Mouse (Mus musculus) gonadal fat pad, adult 2 months (tissue): Measurements from ENCODE around the gene Rnf187. TPM values are rescaled to one million over a fixed set of nuclear protein-coding genes. Genes with fewer than 3 reads are reported as not detected.

Experiments used
- DNase-seq: peaks from one replicate; pipeline ENCODE4 v3.0.0-alpha.2; 2012; ENCODE audit warnings: low read depth
- polyA plus RNA-seq: library from polyadenylated mRNA; depleted of rRNA; stranded (reverse); fragments of >200 nt; gene quantifications from 2 replicates; pipeline ENCODE4 v1.2.3, GENCODE M21; 2012; rRNA removed

Gene Rnf187
- polyA plus RNA-seq, 1 experiment: 165 TPM

- no peak for DNase-seq
These were observed 37.6 kb downstream of the Rnf187 start for GRCm38 (mm10) chr11:58901080-58901479.

DNA sequence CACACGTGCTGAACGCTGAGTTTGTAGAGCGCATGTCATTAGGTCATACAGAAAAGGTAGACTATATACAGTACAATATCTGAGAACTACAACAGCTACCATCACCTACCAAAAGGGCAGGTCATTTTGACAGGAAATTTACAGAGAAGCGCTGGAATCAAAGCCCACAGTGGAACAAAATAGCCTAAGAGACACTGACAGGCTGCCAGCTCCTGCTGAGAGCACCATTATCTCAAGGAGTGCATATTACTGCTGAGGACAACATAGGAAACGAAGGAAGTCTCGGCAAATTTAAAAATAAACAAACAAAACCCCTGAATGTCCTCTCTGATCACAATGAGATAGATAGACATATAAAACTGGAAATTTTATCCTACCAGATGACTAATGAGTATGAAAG is 41.2 kb downstream of the Rnf187 start:
- DNase-seq: no peak

GRCm38 (mm10) chr11:58894456-58894855 is 44.3 kb downstream of the Rnf187 start:
- no peak for DNase-seq

- DNase-seq: no peak
These were observed 48.2 kb downstream of the Rnf187 start for GRCm38 (mm10) chr11:58890511-58890910.

DNA sequence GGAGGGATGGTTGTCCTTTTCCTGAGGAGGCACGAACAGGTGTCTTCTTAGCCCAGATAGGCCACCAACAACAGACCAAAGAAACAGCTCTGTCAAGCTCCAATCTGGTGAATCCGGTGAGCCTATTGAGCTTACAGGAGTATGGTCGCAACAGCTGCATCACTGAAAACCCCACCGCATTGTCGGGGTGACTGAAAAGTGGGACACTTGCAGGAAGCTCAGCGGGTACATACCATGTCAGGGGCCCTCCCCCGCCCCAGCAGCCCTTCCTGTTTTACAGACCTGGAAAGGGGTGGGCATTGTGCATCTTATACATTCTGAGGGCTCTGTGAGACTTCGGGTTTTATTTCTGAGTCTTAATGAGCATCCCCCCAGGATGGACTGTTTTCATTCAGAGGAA is 55.0 kb downstream of the Rnf187 start:
- DNase-seq: no peak

Other genes starting within 250 kb of the Rnf187 start
- 0.06 TPM in 1 of 2 replicates, not detected in the other for gene Olfr319, start 239.8 kb downstream of the Rnf187 start, polyA plus RNA-seq
- gene Olfr318, start 214.9 kb downstream of the Rnf187 start, polyA plus RNA-seq: not detected in 2 replicates
- gene Olfr317, start 199.7 kb downstream of the Rnf187 start, polyA plus RNA-seq: not detected in 2 replicates
- gene Olfr316, start 186.2 kb downstream of the Rnf187 start, polyA plus RNA-seq: not detected in 2 replicates
- gene Olfr315, start 165.7 kb downstream of the Rnf187 start, polyA plus RNA-seq: not detected in 2 replicates
- gene Olfr314, start 156.0 kb downstream of the Rnf187 start, polyA plus RNA-seq: not detected in 2 replicates
- gene Fam183b, start 137.0 kb downstream of the Rnf187 start, polyA plus RNA-seq: 3.3 and 4.8 TPM in 2 replicates
- not detected in 2 replicates for gene Olfr313, start 123.9 kb downstream of the Rnf187 start, polyA plus RNA-seq
- gene Olfr312, start 109.7 kb downstream of the Rnf187 start, polyA plus RNA-seq: not detected in 2 replicates
- not detected in 2 replicates for gene Olfr311, start 99.7 kb downstream of the Rnf187 start, polyA plus RNA-seq
- gene Gm12258, start 91.8 kb downstream of the Rnf187 start, polyA plus RNA-seq: 4.6 and 6.2 TPM in 2 replicates
- 7.6 and 9.1 TPM in 2 replicates for gene 2810021J22Rik, start 71.7 kb downstream of the Rnf187 start, polyA plus RNA-seq
- 1.2 and 1.9 TPM in 2 replicates for gene Zfp39, start 34.7 kb downstream of the Rnf187 start, polyA plus RNA-seq
- 0.03 TPM in 1 of 2 replicates, not detected in the other for gene Btnl10, start 21.0 kb downstream of the Rnf187 start, polyA plus RNA-seq
- gene Hist3h2ba, start 10.0 kb upstream of the Rnf187 start, polyA plus RNA-seq: 0.97 and 1.6 TPM in 2 replicates
- 20.3 and 21.6 TPM in 2 replicates for gene Hist3h2a, start 15.8 kb upstream of the Rnf187 start, polyA plus RNA-seq
- gene Trim17, start 15.8 kb upstream of the Rnf187 start, polyA plus RNA-seq: 0.39 and 1.3 TPM in 2 replicates
- gene Trim11, start 39.2 kb upstream of the Rnf187 start, polyA plus RNA-seq: 22.6 and 25.2 TPM in 2 replicates
- gene Obscn, start 197.5 kb upstream of the Rnf187 start, polyA plus RNA-seq: 0.37 and 0.70 TPM in 2 replicates
- gene Iba57, start 224.8 kb upstream of the Rnf187 start, polyA plus RNA-seq: 4.0 and 4.2 TPM in 2 replicates
- gene Gjc2, start 244.3 kb upstream of the Rnf187 start, polyA plus RNA-seq: 2.8 and 4.4 TPM in 2 replicates